Mouse (Mus musculus): ENCODE results near the gene Dnah11. TPM values are rescaled to one million over a fixed set of nuclear protein-coding genes. Genes with fewer than 3 reads are reported as not detected.
A peak's percentile ranks its signal among the peaks of the same experiment; 100 is the strongest.

Dnah11 gene
- polyA plus RNA-seq, 1 experiment from 2014 or later = 0.10 TPM

- Histone ChIP-seq H3K27me3 (replicated peaks) (no peaks in the 10 kb centered on the region), H3K4me3 (no peak overlapping the region), H3K27ac (no peak overlapping the region), H3K4me2 (no peak overlapping the region), H3K9me3 (no peaks in the 10 kb centered on the region), H3K36me3 (replicated peaks) (no peaks in the 10 kb centered on the region), H3K4me1 (no peaks in the 10 kb centered on the region), H3K9ac (no peak overlapping the region)
- no peak for ATAC-seq (replicated peaks)
- WGBS = 75% methylated on average over 5 of the region's 5 CpGs
Measured at GRCm38 (mm10) chr12:117872265-117872664, 326.6 kb downstream of the Dnah11 start.

GRCm38 (mm10) chr12:117867708-117868564, 330.9 kb downstream of the Dnah11 start:
- Histone ChIP-seq H3K9me3 (no peaks in the 10 kb centered on the region), H3K4me3 (no peak overlapping the region), H3K27me3 (replicated peaks) (no peaks in the 10 kb centered on the region), H3K4me2 (no peak overlapping the region), H3K27ac (no peak overlapping the region), H3K9ac (no peak overlapping the region), H3K4me1 (no peaks in the 10 kb centered on the region), H3K36me3 (replicated peaks) (no peaks in the 10 kb centered on the region)
- ATAC-seq (replicated peaks) = no peak
- WGBS = 88% methylated on average over 4 of the region's 4 CpGs

- no peak overlapping the region for H3K4me2 ChIP-seq
- ATAC-seq (replicated peaks) = no peak
- no peak overlapping the region for H3K4me3 ChIP-seq
- no peak overlapping the region for H3K27ac ChIP-seq
- H3K9me3 ChIP-seq = no peaks in the 10 kb centered on the region
- H3K27me3 ChIP-seq (replicated peaks) = no peaks in the 10 kb centered on the region
- no peak overlapping the region for H3K9ac ChIP-seq
- H3K36me3 ChIP-seq (replicated peaks) = no peaks in the 10 kb centered on the region
- 88% methylated on average over 5 of the region's 5 CpGs for WGBS
- H3K4me1 ChIP-seq = no peaks in the 10 kb centered on the region
Measured at GRCm38 (mm10) chr12:117862655-117863054, 336.2 kb downstream of the Dnah11 start.

GRCm38 (mm10) chr12:117861249-117861648, 337.6 kb downstream of the Dnah11 start:
- Histone ChIP-seq H3K4me3 (no peak overlapping the region), H3K27me3 (replicated peaks) (no peaks in the 10 kb centered on the region), H3K4me1 (no peaks in the 10 kb centered on the region), H3K36me3 (replicated peaks) (no peaks in the 10 kb centered on the region), H3K27ac (no peak overlapping the region), H3K9me3 (no peaks in the 10 kb centered on the region), H3K9ac (no peak overlapping the region), H3K4me2 (no peak overlapping the region)
- WGBS = 67% methylated on average over 3 of the region's 3 CpGs
- ATAC-seq (replicated peaks) = no peak

- Histone ChIP-seq H3K27ac (no peak overlapping the region), H3K9ac (no peak overlapping the region), H3K36me3 (replicated peaks) (no peaks in the 10 kb centered on the region), H3K4me2 (no peak overlapping the region), H3K27me3 (replicated peaks) (no peaks in the 10 kb centered on the region), H3K4me3 (no peak overlapping the region), H3K9me3 (no peaks in the 10 kb centered on the region), H3K4me1 (no peaks in the 10 kb centered on the region)
- WGBS = 71% methylated on average over 7 of the region's 7 CpGs
- no peak for ATAC-seq (replicated peaks)
Measured at GRCm38 (mm10) chr12:117860840-117861239, 338.0 kb downstream of the Dnah11 start.

- H3K36me3 ChIP-seq (replicated peaks) = no peaks in the 10 kb centered on the region
- H3K9ac ChIP-seq = no peak overlapping the region
- no peaks in the 10 kb centered on the region for H3K4me1 ChIP-seq
- 95% methylated on average over 6 of the region's 6 CpGs for WGBS
- H3K27me3 ChIP-seq (replicated peaks) = no peaks in the 10 kb centered on the region
- ATAC-seq (replicated peaks) = no peak
- no peak overlapping the region for H3K4me3 ChIP-seq
- H3K27ac ChIP-seq = no peak overlapping the region
- H3K9me3 ChIP-seq = no peaks in the 10 kb centered on the region
- no peak overlapping the region for H3K4me2 ChIP-seq
Measured at GRCm38 (mm10) chr12:117857884-117858283, 341.0 kb downstream of the Dnah11 start.

GRCm38 (mm10) chr12:117857023-117857422, 341.8 kb downstream of the Dnah11 start:
- H3K4me3 ChIP-seq = no peak overlapping the region
- H3K4me2 ChIP-seq = no peak overlapping the region
- H3K9me3 ChIP-seq = no peaks in the 10 kb centered on the region
- no peaks in the 10 kb centered on the region for H3K36me3 ChIP-seq (replicated peaks)
- no peaks in the 10 kb centered on the region for H3K4me1 ChIP-seq
- no peak for ATAC-seq (replicated peaks)
- no peak overlapping the region for H3K27ac ChIP-seq
- H3K27me3 ChIP-seq (replicated peaks) = no peaks in the 10 kb centered on the region
- no peak overlapping the region for H3K9ac ChIP-seq
- WGBS = 80% methylated on average over 9 of the region's 9 CpGs

- Histone ChIP-seq H3K27ac (no peak overlapping the region), H3K4me1 (no peaks in the 10 kb centered on the region), H3K27me3 (replicated peaks) (no peaks in the 10 kb centered on the region), H3K9me3 (no peaks in the 10 kb centered on the region), H3K36me3 (replicated peaks) (no peaks in the 10 kb centered on the region), H3K9ac (no peak overlapping the region), H3K4me2 (no peak overlapping the region), H3K4me3 (no peak overlapping the region)
- 26% methylated on average over 6 of the region's 6 CpGs for WGBS
- peak; percentile 80 for ATAC-seq (replicated peaks)
Measured at GRCm38 (mm10) chr12:117853316-117853715, 345.5 kb downstream of the Dnah11 start.

- no peaks in the 10 kb centered on the region for H3K9me3 ChIP-seq
- WGBS = 32% methylated on average over 10 of the region's 10 CpGs
- H3K4me3 ChIP-seq = no peak overlapping the region
- H3K4me2 ChIP-seq = no peak overlapping the region
- no peak overlapping the region for H3K27ac ChIP-seq
- H3K36me3 ChIP-seq (replicated peaks) = no peaks in the 10 kb centered on the region
- no peaks in the 10 kb centered on the region for H3K4me1 ChIP-seq
- no peak for ATAC-seq (replicated peaks)
- H3K9ac ChIP-seq = no peak overlapping the region
- H3K27me3 ChIP-seq (replicated peaks) = no peaks in the 10 kb centered on the region
Measured at GRCm38 (mm10) chr12:117850472-117850871, 348.4 kb downstream of the Dnah11 start.

GRCm38 (mm10) chr12:117848621-117849020, 350.2 kb downstream of the Dnah11 start:
- H3K4me3 ChIP-seq = no peak overlapping the region
- H3K9me3 ChIP-seq = no peaks in the 10 kb centered on the region
- H3K9ac ChIP-seq = no peak overlapping the region
- no peaks in the 10 kb centered on the region for H3K27me3 ChIP-seq (replicated peaks)
- 96% methylated on average over 6 of the region's 6 CpGs for WGBS
- no peaks in the 10 kb centered on the region for H3K36me3 ChIP-seq (replicated peaks)
- ATAC-seq (replicated peaks) = no peak
- no peak overlapping the region for H3K4me2 ChIP-seq
- H3K4me1 ChIP-seq = no peaks in the 10 kb centered on the region
- no peak overlapping the region for H3K27ac ChIP-seq

GRCm38 (mm10) chr12:117844917-117845316, 353.9 kb downstream of the Dnah11 start:
- Histone ChIP-seq H3K4me2 (0 out of 2 replicates have a peak overlapping the region, but pooled peaks have one; percentile 98), H3K4me1 (peaks cover 3% of the 10 kb centered on the region)
- ATAC-seq (replicated peaks) = no peak

GRCm38 (mm10) chr12:117844075-117844408, 354.8 kb downstream of the Dnah11 start:
- Histone ChIP-seq H3K9ac (peak overlapping the region; percentile 69), H3K9me3 (no peaks in the 10 kb centered on the region), H3K27ac (no peak overlapping the region), H3K27me3 (replicated peaks) (peaks cover 8% of the 10 kb centered on the region; the same call in 1 of the 2 replicates), H3K36me3 (replicated peaks) (no peaks in the 10 kb centered on the region), H3K4me3 (peak overlapping the region; percentile 86), H3K4me1 (peaks cover 3% of the 10 kb centered on the region), H3K4me2 (peak overlapping the region; percentile 98)
- 0% methylated on average over 15 of the region's 15 CpGs for WGBS
- no peak for ATAC-seq (replicated peaks)

More at GRCm38 (mm10) chr12:117844917-117845316, 353.9 kb downstream of the Dnah11 start:
- 23% methylated on average over 2 of the region's 2 CpGs for WGBS
- Histone ChIP-seq H3K27ac (no peak overlapping the region), H3K4me3 (no peak overlapping the region), H3K27me3 (replicated peaks) (peaks cover 8% of the 10 kb centered on the region; the same call in 1 of the 2 replicates), H3K36me3 (replicated peaks) (no peaks in the 10 kb centered on the region), H3K9me3 (no peaks in the 10 kb centered on the region), H3K9ac (no peak overlapping the region)

Data from midbrain, embryonic 15.5 days (tissue).